Mouse (Mus musculus) spleen, postnatal 10 days (tissue): ENCODE results near the gene Lmod1.

Experiments
- DNase-seq, 2 experiments: peaks; one replicate each; pipeline ENCODE4 v3.0.0; 2021 to 2022; ENCODE audit warnings: low spot score in 2 of 2

Gene Lmod1

DNA sequence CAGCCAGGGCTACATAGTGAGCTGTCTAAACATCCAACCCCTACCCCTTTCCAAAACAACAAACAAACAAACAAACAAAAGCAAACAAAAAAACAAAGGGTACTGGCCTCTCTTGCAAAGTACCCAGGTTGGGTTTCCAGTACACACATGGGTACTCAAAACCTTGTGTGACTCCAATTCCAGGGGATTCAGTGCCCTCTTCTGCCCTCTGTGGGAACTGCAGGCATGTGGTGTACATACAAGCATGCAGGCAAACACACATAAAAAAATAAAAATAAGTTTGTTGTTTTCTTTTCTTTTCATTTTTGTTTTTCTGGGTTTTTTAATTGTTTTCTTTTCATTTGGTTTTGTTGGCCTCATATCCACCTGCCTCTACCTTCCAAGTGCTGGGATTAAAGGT is 37.5 kb downstream of the Lmod1 start:
- DNase-seq, result no peak

GRCm38 (mm10) chr1:135363446-135363845 is 38.8 kb downstream of the Lmod1 start:
- DNase-seq, result no peak

DNA sequence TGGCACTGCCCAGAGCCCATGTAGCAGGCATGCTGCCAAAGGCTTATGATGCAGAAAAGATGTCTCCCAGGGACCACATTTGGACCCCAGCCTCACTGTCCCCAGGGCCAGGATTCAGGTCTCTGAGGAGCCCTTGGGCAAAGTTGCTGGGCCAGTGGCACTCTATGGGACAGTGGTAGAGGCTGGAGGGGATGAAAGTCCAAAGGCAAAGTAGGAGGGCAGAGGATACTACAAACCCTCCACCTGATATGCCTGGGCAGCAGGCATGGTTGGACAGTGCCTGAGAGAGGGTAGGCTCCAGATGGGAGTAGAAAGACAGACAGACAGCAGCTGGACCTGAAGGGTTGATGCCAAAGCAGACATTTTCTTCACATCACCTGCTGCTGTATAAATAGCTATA is 41.8 kb downstream of the Lmod1 start:
- DNase-seq, result no peak

DNA sequence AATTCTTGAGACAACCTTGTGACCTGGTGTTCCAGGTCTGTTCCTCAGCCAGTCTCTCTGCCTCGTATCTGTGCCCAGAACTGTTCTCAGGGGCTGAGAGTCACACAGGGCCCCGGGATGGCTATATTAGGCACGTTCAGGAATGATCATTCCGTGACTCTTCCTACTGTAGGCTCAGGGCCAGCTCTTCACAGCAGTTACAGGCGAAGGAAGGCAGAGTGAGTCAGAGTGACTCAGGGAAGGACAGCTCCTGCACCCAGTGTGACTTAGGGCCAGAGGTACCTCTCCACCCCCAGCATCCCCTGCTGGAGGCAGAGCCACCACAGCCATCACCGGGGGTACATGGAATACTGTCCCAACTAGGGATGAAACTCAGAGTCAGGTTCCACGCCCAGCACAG is 42.4 kb downstream of the Lmod1 start:
- DNase-seq, result no peak

- no peak for DNase-seq
Observed at GRCm38 (mm10) chr1:135367595-135367994, 43.0 kb downstream of the Lmod1 start.

DNA sequence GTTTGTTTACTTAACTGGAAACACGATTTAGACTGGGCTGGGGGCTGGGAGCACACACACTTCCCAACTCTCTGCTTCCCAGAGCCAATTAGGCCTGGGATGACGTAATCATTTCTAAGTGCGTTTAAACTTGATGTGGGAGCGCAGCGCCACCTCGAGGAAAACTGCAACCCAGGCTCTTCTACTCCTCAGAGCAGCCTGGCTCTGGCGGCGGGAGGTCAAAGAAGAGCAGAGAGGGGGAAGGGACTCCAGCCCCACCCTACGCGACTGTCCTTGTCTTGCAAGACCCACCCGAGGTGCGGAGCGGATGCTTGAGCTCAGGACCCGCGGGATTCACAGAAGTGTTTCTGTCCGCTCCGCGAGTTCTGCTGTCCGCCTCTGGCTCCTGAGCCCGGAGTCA is 43.6 kb downstream of the Lmod1 start:
- DNase-seq, result peak; percentile 14 to 72

- no peak for DNase-seq
Observed at GRCm38 (mm10) chr1:135368982-135369381, 44.4 kb downstream of the Lmod1 start.

- DNase-seq, result no peak
Observed at GRCm38 (mm10) chr1:135369415-135369814, 44.8 kb downstream of the Lmod1 start.

DNA sequence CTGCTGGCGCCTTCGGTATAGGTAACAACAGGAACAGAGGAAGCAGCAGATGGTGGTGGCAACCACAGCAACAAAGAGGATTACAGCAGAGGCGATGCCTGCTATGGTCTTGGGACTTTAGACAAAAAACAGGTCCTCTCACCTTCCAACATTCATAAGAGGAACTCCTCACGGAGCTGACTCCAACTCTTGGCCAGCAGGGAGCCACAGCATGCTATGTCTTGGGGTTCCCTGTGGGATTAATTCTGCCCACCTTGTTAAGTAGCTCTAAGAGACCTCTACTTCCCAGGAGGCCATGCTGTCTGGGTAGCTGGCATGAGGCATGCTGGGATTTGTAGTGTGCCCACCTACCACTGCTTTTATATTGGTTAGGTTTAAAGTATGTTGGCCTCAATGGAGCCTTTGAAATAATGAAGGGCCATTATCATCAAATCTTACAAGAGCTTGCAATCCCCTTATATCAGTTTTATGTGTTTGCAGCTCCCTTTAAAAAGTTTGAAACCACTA is 48.6 kb downstream of the Lmod1 start:
- DNase-seq, result no peak

DNA sequence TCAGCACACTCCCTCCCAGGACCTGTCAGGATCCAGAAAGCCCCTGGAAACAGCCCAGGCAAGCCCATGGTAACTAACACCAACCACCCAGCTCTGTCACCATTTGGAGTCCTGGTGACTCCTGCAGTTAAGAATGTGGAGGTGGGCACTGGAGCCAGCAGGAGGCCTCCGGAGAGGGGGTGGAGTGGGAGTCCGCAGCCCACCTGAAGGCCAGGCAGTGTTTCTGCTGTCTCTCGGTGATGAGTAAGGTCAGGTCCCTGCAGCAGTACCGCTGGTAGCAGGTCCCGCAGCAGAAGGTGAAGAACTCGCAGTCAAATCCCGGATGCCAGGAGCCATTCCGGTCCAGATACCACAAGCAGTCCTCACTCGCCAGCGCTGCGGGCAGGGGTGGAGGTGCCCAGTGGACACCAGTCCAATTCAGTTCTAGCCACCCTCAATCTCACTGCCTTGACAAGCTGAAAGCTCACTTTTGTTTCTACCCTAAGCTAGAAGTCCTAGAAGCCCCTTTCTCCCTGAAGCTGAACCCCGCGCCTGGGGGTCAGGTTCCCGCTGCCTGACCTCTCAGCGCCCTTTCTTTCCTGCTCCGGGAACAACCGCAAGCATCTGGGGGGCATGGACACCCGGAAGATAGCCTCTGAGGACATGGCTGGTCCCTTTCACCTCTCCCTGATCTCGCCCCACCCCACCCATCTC is 49.7 kb downstream of the Lmod1 start:
- no peak for DNase-seq

DNA sequence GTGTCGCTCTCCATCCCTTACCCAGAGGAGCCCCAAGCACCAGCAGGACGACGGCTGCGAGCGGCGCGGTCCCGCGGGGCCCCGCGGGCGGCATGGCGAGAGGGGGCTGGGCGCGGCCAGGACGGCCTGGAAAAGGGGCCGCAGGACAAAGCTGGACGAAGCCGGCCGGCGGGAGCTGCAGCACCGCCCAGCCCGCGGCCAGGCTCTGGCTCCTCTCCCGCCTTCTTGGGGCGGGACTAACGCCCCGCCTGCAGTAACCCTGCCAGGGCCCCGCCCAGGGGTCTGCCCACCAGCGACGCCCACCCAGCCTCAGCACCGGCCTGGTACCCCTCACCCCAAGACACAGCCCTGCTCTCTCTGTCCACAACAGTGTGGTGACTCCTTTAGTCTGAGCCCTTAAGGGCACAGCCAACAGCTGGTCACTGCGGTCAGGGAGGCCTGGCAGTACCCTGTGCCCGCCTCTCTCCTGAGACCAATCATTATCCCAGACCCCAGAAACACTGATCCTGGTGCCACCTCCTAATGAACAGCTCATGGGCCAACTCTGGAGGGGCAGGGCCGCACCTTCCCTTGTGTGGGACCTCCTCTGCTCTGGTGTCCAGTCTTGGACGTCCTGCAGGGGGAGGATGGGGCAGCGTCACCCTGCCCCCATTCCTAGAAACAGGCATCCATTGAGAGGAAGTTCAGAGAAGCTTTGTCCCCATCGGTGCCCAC is 50.4 kb downstream of the Lmod1 start, which contains the start of gene Shisa4:
TSS of gene Shisa4 (minus strand) at position 370 of the 714 bp plus-strand sequence.
- peak in 1 of 2 experiments; percentile 30 for DNase-seq

GRCm38 (mm10) chr1:135378576-135378975 is 54.0 kb downstream of the Lmod1 start:
- no peak for DNase-seq

- DNase-seq, result no peak
Observed at GRCm38 (mm10) chr1:135379048-135379447, 54.4 kb downstream of the Lmod1 start.

DNA sequence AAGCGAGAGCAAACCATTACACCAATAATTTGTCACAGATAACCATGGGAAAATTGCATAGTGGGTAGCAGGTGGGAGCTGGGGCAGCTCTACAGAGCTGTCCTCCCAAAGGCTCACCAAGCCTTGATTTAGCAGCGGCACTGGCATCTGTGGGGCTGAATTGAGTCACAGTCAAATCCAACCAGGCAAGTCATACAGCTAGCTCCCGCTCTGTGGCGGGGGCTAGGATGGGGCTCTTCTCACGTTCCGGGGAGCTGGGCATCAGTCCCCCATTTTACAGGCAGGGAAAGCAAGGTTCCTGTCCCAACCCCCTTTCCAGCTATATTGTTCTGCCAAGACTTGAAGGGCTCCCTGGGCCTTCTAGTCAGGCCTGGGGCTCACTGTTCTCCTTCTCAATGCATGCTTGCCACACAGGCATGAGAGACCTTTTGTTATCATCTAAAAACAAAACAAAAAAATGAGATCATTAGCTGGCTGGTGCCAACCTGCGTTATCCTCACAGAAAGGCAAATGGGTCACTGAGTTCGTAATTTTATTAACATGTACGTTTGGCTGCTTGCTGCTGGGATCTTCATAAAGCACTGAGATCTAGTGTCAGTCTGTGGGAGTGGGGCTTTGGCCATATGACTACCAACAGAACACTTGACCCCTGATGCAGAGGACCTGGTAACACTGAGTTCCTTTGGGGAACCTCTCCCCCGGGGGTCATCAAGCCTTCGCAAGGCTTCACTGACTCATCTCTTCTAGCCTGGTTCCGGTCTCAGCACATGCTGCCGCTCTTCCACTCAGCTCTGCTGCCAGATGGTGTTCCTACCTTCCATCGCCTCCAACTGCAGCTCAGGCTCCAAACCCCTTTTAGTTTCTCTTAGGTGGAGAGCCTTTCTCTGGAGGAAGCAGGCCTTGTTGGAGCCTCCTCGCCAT is 55.7 kb downstream of the Lmod1 start:
- DNase-seq, result no peak

DNA sequence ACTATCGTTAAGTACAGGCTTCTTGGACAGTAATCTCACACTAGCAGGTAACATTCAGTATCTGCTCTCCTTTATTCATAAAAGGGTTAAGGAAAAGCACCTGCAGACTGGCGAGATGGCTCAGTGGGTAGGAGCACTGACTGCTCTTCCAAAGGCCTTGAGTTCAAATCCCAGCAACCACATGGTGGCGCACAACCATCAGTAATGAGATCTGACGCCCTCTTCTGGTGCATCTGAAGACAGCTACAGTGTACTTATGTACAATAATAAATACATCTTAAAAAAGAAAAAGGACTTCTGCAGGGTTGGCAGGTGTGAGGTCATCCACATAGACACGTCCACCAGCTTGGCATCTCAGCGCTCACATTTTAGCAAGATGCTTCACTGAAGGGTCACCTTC is 57.0 kb downstream of the Lmod1 start:
- DNase-seq, result peak in 1 of 2 experiments; percentile 39

GRCm38 (mm10) chr1:135384171-135384570 is 59.6 kb downstream of the Lmod1 start:
- no peak for DNase-seq

GRCm38 (mm10) chr1:135385161-135385560 is 60.6 kb downstream of the Lmod1 start:
- no peak for DNase-seq

DNA sequence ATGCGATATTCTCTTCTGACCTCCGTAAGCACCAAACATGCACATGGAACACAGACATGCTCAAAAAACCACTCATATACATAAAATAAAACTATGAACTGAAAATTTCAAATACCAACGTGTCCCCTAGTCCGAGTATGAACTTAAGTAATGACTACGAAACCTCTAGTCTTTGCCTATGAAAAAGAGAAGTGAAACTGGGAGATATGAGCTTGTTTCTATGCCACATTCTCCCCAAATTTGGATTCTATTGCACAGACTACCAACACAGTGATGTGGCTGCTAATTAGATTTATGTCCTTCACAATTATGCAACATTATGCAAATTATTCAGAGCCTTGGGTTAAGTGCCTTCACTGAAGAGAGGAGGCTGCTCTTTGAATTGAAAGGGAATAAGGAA is 74.9 kb downstream of the Lmod1 start:
- DNase-seq, result no peak

DNA sequence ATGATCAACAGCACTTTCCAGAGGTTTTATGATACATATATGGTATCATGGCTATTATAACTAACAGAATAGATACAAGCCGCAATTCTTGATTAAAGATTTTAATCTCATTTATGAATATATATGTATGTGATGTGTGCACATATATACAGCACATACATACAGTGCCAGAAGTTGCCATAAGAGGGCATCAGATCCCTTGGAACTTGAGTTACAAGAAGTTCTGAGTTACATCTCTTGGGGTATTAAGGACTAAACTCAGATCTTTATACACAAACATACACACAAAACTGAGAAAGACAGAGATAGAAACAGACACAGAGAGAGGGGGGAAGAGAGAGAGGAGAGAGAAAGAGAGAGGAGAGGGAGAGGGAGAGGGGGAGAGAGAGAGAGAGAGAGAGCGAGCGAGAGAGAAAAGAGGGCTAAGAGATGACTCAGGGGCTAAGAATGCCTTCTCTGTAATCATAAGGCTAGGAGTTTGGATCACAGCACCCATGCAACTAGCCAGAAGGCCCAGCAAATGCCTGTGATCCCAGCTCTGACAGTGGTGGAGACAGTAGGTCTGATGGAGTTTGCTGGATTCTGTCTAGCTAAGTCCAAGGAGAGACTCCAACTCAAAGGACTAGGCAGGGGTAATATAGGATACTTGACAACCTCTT is 77.0 kb downstream of the Lmod1 start:
- DNase-seq, result no peak

- DNase-seq, result no peak
Observed at GRCm38 (mm10) chr1:135405356-135405755, 80.7 kb downstream of the Lmod1 start.

- no peak for DNase-seq
Observed at GRCm38 (mm10) chr1:135408973-135409372, 84.4 kb downstream of the Lmod1 start.

DNA sequence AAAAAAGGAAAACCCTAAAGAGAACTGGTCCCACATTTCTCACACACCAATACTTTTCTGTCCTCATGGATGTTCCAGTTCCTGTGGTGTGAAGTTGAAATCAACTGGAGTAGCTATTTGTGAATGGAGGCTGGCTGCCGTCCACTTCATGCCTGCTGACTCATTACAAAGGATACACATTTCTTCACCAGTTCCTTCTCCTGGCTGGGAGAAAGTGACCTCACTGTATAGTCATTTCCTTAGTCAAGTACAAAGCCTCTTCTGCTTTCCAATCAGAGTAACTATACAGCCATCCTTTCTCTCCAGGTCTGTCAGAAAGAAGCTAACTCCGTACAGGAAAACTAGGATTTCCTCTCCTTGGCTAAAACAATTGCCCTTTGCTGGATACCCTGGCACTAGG is 86.4 kb downstream of the Lmod1 start:
- no peak for DNase-seq
